Mouse (Mus musculus) testis, adult 2 months (tissue): Measurements from ENCODE around the gene Lrig1.

Experiments used
- CTCF ChIP-seq: fragments of 200-500 bp; IDR thresholded peaks from 2 replicates; pipeline ENCODE4 v1.5.1; 2012; ENCODE audit warnings: low read depth, mild to moderate bottlenecking, inconsistent platforms, low read length, moderate library complexity; ENCODE audit not compliant: control insufficient read depth, insufficient read depth, insufficient replicate concordance
- POLR2A ChIP-seq: fragments of 200-500 bp; IDR thresholded peaks from 2 replicates; pipeline ENCODE4 v1.6.1; 2012; ENCODE audit warnings: low read depth, mild to moderate bottlenecking, inconsistent platforms, low read length, moderate library complexity; ENCODE audit not compliant: control insufficient read depth

DNA sequence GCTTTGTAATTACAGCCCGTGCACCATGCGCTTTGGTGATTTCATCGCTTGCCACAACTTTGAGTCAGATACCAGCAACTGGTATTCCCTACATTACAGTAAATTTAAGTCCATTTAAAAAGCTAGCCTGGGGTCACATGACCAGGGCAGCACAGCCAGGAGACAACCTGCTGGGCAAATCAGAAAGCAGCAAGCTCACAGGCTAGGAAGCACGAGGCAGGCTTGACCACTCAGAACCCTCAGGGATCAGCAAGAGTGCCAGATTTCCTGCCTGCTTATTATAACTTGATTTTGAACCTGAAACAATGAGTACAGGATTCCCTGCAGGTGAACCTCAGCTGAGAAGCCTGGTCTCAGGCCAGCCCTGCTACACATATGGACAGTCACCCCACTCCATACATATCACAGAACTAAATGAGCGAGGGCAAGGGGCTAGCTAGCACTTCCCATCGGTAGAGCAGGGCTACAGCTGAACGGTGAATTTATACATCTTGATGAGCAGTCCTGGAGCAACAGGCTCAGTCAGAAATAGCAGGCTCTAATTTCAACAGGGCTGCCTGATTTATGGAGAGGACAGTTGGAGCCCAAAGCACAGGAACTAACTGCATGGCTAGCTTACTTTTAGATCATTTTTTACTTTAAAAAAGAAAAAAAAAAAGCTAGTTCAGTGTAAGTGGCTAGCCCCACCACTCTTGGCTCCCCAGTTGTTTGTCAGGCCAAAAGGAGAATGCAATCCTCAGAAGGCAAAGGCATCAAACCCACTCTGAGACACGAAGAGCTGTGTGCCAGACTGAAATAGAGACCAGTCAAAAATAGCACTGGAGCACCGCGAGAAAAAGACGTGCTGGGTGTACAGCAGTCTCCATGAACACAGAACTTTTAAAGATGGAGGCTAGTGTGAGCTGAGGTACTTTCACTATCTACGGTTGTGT is 42.5 kb downstream of the Lrig1 start:
- TF ChIP-seq CTCF (no peak), POLR2A (no peak)
